Mouse (Mus musculus): ENCODE data around the gene Gm14443. TPM values are rescaled to one million over a fixed set of nuclear protein-coding genes. Genes with fewer than 3 reads are reported as not detected.

Gm14443 gene
- total RNA-seq, 2 experiments from 2014 or later: 0.70 to 0.78 TPM

Other genes starting within 250 kb of the Gm14443 start
- gene Gm14444, start 165.6 kb downstream of the Gm14443 start, total RNA-seq (2021): not detected
- not detected for gene Gm14393, start 108.1 kb downstream of the Gm14443 start, total RNA-seq (2021)
- gene Gm14399, start 33.9 kb downstream of the Gm14443 start, total RNA-seq (2021): 1 to 10 TPM; 4.1 to 4.3 TPM
- gene Gm14391, start 31.0 kb upstream of the Gm14443 start, total RNA-seq (2021): 10 to 100 TPM; 23.9 to 24.2 TPM
- gene Gm14440, start 99.3 kb upstream of the Gm14443 start, total RNA-seq (2021): 1 to 10 TPM; 4.2 to 7.2 TPM
- gene Gm4631, start 162.3 kb upstream of the Gm14443 start, total RNA-seq (2021): 10 to 100 TPM; 15.2 to 16.2 TPM
- gene Zfp968, start 196.6 kb upstream of the Gm14443 start, total RNA-seq (2021): 1 to 10 TPM; 2.7 to 4.1 TPM

Measured in gastrocnemius, postnatal 14 days (tissue).